Mouse (Mus musculus): ENCODE measurements around the gene Gm9732.
"Not testable (repeated sequence)": the region's sequence is repeated elsewhere in the genome, so short reads cannot be mapped to it uniquely, and the experiment has no call there.

- not testable (repeated sequence) for TF ChIP-seq EP300 (IDR thresholded peaks at IDR 0.05; ENCODE audit: insufficient read depth, low read depth, low read length); CTCF (IDR thresholded peaks at IDR 0.05)
Measured at GRCm38 (mm10) chr14:43275752-43276151, 916 bp downstream of the Gm9732 start.

Data from heart, adult 2 months (tissue).